Mouse (Mus musculus): ENCODE measurements around the gene Polr2e.

Gene Polr2e

DNA sequence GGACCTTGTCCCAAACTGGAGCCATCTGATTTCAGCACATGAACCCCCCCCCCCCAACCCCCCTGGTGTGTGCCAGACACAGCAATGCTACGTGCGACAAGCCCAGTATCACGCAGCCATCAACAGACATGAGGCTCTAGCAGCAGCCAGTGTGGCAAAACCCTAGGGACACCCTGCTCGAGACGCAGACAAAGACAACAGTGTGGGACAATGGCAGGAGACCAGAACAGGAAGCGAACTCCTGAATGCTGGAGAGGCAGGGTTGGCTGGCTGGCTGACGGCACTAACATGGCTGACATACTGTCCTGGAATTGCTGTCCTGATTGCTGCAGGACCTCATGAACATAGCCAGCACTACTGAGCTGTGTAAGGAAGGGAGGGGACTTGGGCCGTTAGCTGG, 4.4 kb downstream of the Polr2e start:
- in situ Hi-C loops (cut with MseI, MboI): no loop called here

GRCm38 (mm10) chr10:80033511-80034391, 5.8 kb downstream of the Polr2e start:
- in situ Hi-C loops (cut with MseI, MboI): no loop called here

DNA sequence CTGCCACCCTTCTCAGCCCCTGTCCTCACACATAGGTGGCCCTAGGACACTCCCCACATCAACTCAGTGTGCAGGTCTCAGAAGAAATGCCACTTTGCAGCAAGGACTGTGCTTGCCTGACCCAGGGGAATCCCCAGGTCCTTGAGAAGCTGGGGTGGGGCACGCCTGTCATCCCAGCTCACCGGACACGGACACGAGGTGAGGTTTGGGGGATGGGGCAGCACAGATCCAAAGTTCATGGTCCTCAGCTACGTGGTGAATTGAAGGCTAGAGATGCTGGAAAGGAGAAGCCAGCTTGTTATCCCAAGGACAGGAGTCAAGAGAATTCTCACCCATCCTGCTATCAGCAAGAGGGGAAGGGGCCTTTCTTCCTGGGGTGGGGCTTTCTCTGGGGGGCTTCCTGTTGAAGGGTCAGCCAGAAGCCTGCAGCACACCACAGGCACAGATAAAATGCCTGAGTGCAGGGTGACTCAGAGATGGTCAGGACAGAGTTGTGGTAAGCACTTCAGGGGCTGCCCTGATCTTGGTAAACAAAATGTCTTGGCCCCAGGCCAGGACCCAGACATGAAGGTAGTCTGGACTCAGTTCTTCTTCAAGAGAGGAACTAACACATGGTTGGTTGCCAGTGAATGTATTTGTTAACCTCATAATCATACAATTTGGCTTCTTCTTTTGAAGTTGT, 6.7 kb downstream of the Polr2e start:
- in situ Hi-C loops (cut with MseI, MboI): no loop called here

DNA sequence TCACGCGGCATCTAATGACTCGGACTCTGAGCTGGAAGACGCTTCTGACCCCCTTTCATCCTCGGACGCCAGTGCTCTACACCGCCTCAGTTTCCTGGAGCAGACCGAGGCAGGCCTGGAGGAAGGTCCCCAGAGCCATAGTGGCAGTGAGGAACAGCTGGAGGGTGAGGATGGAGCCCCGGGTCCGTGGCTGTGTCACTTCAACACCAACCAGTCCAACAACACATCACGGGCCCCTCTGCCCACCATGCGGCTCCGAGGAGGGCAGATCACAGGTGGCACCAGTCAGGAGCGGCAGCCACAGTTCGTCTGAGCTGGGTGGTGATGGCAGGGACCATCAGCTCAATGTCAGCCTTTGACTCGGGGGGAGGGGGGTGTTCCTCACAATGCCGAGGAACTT, 8.9 kb downstream of the Polr2e start:
- in situ Hi-C loops (cut with MseI, MboI): no loop called here

GRCm38 (mm10) chr10:80030191-80030590, 9.4 kb downstream of the Polr2e start:
- in situ Hi-C loops (cut with MseI, MboI): no loop called here

DNA sequence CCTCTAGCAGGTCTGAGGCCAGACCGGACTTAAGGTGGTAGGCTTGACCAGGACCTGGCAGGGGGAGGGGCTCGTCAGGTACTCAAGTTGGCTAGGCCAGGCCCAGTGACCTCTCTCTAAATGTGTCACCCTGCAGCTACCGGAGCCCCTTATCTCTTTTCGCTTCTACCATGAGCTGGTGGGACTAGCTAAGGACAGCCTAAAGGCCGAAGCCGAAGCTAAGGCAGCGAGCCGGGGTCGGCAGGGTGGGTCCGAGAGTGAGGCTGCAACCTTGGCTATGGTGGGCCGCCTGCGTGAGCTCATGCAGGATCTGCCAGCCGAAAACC, 11.1 kb downstream of the Polr2e start:
- in situ Hi-C loops (cut with MseI, MboI): no loop called here

DNA sequence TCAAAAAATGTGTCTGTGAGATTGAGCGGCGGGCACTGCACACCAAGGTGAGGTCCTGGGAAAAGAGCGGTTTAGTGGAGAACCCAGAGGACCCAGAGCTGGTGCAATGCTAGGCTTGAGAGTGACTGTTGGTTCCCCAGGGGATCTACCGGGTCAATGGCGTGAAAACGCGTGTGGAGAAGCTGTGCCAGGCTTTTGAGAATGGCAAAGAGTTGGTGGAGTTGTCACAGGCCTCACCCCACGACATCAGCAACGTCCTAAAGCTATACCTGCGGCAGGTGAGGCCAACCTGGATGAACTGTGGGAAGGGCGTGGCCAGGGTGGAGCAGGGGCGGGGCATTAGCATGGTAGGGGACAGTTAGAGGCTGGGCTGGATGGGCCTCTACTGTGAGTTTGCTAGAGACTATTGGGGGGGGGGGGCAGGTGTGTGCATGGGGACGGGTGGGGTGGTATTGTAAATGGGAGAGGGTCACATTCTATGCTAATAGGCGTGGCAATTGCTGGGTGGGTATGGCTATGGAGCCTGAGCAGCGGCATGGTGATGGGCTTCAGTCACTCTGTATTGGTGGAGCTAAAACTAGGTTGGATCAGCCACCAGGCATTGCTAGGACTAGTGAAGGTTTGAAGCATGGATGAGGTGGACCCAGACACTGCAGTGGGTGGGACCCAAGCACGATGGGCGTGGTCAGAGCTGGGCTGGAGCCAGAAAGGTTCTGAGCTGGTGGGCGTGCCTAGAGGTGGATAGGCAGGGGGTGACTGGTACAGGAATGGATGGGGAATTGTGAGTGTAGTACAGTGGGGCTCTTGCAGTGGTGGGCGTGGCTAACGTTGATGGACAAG, 11.7 kb downstream of the Polr2e start:
- in situ Hi-C loops (cut with MseI, MboI): no loop called here

DNA sequence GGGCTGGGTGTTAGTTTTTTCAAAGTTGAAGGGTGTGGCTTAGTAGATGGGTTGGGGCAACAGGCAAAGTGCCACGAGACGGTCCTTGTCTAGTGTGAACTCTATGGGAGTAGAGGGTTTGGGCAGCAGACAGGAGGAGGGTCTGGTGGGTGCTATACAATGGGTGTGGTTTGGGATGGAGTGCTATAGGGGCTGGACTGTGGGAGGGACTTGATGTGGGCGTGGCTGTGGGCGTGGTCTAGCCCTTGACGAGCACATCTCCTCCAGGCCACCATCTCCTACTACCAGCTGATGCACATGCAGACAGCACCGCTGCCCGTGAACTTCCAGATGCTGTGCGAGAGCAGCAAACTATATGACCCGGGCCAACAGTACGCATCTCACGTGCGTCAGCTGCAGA, 13.7 kb downstream of the Polr2e start:
- in situ Hi-C loops (cut with MseI, MboI): no loop called here

- in situ Hi-C loops (cut with MseI, MboI): no loop called here
Observed at GRCm38 (mm10) chr10:80025463-80025862, 14.1 kb downstream of the Polr2e start.

GRCm38 (mm10) chr10:80025044-80025347, 14.6 kb downstream of the Polr2e start:
- in situ Hi-C loops (cut with MseI, MboI): no loop called here

- in situ Hi-C loops (cut with MseI, MboI): no loop called here
Observed at GRCm38 (mm10) chr10:80024229-80025043, 15.2 kb downstream of the Polr2e start.

- in situ Hi-C loops (cut with MseI, MboI): no loop called here
Observed at GRCm38 (mm10) chr10:80023758-80024157, 15.8 kb downstream of the Polr2e start.

GRCm38 (mm10) chr10:80022806-80023205, 16.8 kb downstream of the Polr2e start:
- in situ Hi-C loops (cut with MseI, MboI): no loop called here

DNA sequence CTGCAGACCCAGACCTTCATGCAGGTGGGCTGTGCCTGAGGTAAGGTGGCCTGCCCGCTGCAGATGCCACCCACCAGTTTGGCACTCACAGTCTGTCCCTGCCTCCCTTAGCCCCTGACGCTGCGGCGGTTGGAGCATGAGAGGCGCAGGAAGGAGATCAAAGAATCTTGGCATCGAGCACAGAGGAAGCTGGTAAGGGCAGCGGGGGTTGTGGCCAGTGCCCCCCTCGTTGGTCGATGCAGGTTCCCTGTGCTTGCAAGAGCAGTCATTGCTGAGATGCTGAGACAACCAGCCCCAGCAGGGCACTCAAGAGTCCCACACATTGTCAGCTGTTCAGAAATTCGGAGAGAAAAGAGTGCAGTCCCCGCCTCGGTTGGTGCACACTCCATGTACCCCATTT, 17.4 kb downstream of the Polr2e start:
- in situ Hi-C loops (cut with MseI, MboI): no loop called here

- in situ Hi-C loops (cut with MseI, MboI): no loop called here
Observed at GRCm38 (mm10) chr10:80021320-80021641, 18.3 kb downstream of the Polr2e start.

DNA sequence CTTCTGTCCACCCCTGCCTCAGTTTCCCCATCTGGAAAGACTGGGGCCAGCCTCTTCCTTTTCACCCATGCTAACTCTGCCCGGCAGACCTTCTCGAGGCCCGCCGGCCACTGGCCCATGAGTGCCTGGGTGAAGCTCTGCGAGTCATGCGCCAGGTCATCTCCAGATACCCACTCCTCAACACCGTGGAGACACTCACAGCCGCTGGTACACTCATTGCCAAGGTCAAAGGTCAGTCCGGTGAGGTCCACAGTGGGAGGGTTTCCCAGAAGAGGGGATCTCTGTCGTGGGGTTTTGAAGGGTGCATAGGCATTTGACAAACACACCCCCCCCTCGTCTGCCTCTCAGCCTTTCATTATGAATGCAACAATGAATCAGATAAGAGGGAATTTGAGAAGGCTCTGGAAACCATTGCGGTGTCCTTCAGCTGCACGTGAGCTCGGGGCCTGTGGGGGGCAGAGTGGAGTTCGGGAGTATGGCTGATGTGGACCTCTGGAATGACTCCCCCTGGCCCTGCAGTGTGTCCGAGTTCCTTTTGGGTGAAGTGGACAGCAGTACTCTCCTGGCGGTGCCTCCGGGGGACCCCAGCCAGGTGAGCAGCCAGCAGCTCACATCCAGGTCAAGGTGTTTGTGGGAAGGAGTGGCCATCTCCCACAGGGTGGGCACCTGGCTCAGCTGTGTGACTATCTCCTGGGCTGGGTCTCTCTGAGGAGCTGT, 18.8 kb downstream of the Polr2e start:
- in situ Hi-C loops (cut with MseI, MboI): no loop called here

GRCm38 (mm10) chr10:80020191-80020590, 19.4 kb downstream of the Polr2e start:
- in situ Hi-C loops (cut with MseI, MboI): no loop called here

DNA sequence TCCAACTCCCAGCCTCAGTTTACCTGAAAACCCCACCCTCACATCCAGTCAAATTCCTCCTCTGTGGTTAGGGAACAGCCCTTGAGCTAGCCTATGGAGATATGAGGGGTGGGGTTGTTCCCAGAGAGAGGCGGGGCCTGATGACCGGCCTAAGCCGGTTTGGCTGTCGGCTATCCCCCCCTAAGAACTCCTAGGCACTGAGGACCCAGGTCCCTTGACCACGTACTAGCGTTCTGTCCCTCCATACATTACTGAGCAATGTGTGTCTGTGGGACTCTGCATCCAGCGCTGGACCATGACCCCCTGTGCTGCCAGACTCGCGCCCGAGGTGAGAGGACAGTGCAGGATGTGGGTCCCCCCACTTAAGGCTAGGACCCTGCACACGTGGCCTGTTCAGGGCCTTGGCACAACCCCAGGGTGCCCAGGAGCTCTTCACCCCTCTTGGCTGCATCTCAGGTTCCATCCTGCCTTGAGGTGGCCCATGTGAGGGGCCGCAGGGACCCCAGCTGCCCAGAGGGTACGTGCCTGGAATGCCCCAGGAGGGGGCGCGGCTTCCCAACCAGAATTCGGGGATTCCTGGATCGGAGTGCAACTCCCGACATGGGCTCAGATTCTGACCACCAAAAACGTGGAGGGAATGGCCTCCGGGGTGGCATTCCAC, 20.0 kb downstream of the Polr2e start:
- in situ Hi-C loops (cut with MseI, MboI): no loop called here

DNA sequence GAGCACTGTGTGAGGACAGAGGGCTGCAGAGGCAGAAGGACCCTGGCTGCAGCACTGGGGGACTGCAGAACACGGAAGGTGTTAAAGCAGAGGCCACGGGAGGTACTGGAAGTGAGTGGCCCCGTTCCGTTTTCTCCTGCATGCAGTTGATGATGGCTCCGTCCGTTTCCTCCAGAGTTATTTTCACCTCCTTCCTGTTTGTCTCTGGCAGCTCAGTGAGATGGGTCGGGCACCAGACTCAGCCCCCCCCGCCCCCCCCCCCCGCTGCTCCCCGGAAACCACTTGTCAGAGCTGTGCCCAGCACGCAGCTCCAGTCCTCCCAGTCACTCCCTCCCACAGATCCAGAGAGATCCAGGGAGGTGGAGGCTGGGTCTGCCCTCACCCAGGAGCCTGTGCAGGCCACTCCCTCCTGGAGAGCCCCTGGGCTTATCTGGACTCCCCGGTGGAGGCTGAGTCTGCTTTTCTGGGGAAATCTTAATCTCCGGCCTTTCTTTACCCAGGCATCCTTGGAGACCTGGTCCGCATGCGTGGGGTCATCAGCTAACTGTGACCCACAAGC, 20.8 kb downstream of the Polr2e start:
- in situ Hi-C loops (cut with MseI, MboI): no loop called here

DNA sequence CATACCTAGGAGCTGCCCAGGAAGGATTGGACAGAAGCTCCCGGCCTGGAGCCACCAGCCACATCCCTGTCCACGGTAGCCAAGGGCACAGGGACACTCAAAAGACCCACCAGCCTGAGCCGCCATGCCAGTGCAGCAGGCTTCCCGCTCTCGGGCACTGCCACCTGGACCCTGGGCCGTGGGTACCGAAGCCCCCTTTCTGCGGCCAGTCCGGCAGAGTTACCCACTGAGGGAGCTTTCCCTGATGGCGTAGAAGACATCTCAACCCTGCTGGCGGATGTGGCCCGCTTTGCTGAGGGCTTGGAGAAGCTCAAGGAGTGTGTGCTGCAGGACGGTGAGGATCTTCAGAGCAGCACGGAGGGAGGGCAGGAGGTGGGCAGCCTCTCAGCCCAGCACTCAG, 21.8 kb downstream of the Polr2e start:
- in situ Hi-C loops (cut with MseI, MboI): no loop called here

Data from mouse trophoblast stem cell (cell line).